27 mouse cellular contexts compared by ENCODE assay signal in the genomic region with DNA sequence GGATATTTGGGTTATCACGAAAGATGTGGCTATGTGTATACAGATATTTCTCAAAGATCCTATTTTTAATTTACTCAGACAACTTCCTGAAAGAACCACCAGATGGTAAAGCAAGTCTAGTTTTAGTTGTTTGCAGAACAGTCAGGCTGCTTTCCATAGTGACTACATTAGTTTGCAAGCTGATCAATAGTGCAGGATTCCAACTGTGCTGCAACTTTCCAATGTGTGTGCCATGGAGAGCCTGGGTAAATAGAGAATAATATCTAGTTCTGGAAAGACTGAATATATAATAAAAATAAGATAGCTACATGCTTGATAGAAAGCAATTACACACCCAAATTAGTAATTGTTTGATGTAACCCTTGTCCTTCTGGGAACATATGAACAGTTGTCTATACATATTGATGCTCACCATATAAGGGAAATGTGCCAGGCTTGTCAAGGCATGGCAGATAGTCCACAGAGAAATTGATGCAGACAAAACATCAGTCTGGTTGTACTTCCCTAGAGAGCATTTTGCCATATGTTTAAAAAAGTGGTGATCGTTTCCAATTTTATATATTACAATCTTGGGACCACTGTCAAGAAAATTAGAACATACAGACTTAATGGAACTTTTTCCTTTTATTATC. TPM values are rescaled to one million over a fixed set of nuclear protein-coding genes. Genes with fewer than 3 reads are reported as not detected.
DNase-seq lines count a peak whose midpoint lies in the region; ATAC-seq and TF ChIP-seq lines count a peak whose summit lies in the region.
"Had no signal": no experiment of that assay in that cellular context is flagged by ENCODE, and none has a peak within 500 bp of the region (broad histone marks: within the 10 kb centered on the region; RNA-seq: fewer than 3 reads in every experiment).

No protein-coding gene starts in this region.

- H3K9ac ChIP-seq in forebrain, embryonic 16.5 days (replicated peaks; ENCODE audit: low read depth, low read length): no peak overlapping the region
- H3K9ac ChIP-seq: heart, embryonic 15.5 days; hindbrain, embryonic 13.5 days; limb, embryonic 12.5 days; liver, embryonic 13.5 days; midbrain, embryonic 13.5 days; stomach, embryonic 15.5 days had no signal

- TF ChIP-seq POLR2A in brain, embryonic 14.5 days (IDR thresholded peaks at IDR 0.05; ENCODE audit: borderline replicate concordance, extremely low read depth, insufficient read depth, insufficient read length, poor library complexity, severe bottlenecking): no peak

- no peaks in the 10 kb centered on the region for H3K9me3 ChIP-seq in forebrain, embryonic 16.5 days (ENCODE audit: control insufficient read depth, low read length)
- H3K9me3 ChIP-seq: heart, embryonic 15.5 days; hindbrain, embryonic 13.5 days; liver, embryonic 13.5 days; midbrain, embryonic 13.5 days; stomach, embryonic 15.5 days had no signal

- 64% methylated on average over 2 of the region's 2 CpGs for WGBS in forebrain, embryonic 16.5 days

- H3K27me3 ChIP-seq in forebrain, embryonic 16.5 days (replicated peaks; ENCODE audit: control insufficient read depth, insufficient read depth, low read length): no peaks in the 10 kb centered on the region
- H3K27me3 ChIP-seq: heart, embryonic 15.5 days; hindbrain, embryonic 13.5 days; limb, embryonic 12.5 days; liver, embryonic 13.5 days; midbrain, embryonic 13.5 days; stomach, embryonic 15.5 days had no signal

- H3K36me3 ChIP-seq in forebrain, embryonic 16.5 days (ENCODE audit: control insufficient read depth, insufficient read depth): no peaks in the 10 kb centered on the region
- H3K36me3 ChIP-seq: heart, embryonic 15.5 days; hindbrain, embryonic 13.5 days; limb, embryonic 12.5 days; liver, embryonic 13.5 days; midbrain, embryonic 13.5 days; stomach, embryonic 15.5 days had no signal

- H3K4me2 ChIP-seq in forebrain, embryonic 16.5 days (ENCODE audit: low read length): no peak overlapping the region
- H3K4me2 ChIP-seq: heart, embryonic 15.5 days; hindbrain, embryonic 13.5 days; limb, embryonic 12.5 days; liver, embryonic 13.5 days; midbrain, embryonic 13.5 days; stomach, embryonic 15.5 days had no signal

- no peak overlapping the region for H3K4me3 ChIP-seq in forebrain, embryonic 16.5 days (replicated peaks; ENCODE audit: low read length)
- H3K4me3 ChIP-seq: heart, embryonic 15.5 days; hindbrain, embryonic 13.5 days; left cerebral cortex, adult 2 months; limb, embryonic 12.5 days; liver, embryonic 13.5 days; midbrain, embryonic 13.5 days; stomach, embryonic 15.5 days had no signal

- TF ChIP-seq CTCF in brain, embryonic 14.5 days (IDR thresholded peaks at IDR 0.05; ENCODE audit: borderline replicate concordance, extremely low read depth, insufficient read depth, insufficient read length): no peak

- peak; percentile 1 to 68 for DNase-seq in layer of hippocampus, adult 18-20 months (ENCODE audit: low spot score in 2 of 2)
- no peak for DNase-seq in layer of hippocampus, postnatal 25 days (ENCODE audit: extremely low spot score in 1 of 2, low spot score in 1 of 2)
- DNase-seq in brain, embryonic 14.5 days (ENCODE audit: low read depth): peak; percentile 68
- peak; percentile 32 for DNase-seq in layer of hippocampus, adult 9-11 months
- no peak for DNase-seq in gastrocnemius, postnatal 4 days (ENCODE audit: low spot score in 2 of 2)
- DNase-seq: adrenal gland, adult 2 months; adrenal gland, postnatal 36 days; B cell, adult 2 months; cerebellum, adult 11 months; cerebellum, adult 9-10 months; cerebellum, postnatal 36 days; kidney, adult 8-10 months; kidney, postnatal 4 days; liver, embryonic 13.5 days; lung, adult 2 months; lung, postnatal 10 days; right cerebral cortex, postnatal 14 days had no signal

- no peaks in the 10 kb centered on the region for H3K4me1 ChIP-seq in forebrain, embryonic 16.5 days (replicated peaks; ENCODE audit: control insufficient read depth, insufficient read depth, low read length)
- H3K4me1 ChIP-seq: heart, embryonic 15.5 days; hindbrain, embryonic 13.5 days; limb, embryonic 12.5 days; liver, embryonic 13.5 days; midbrain, embryonic 13.5 days; stomach, embryonic 15.5 days had no signal

- peak; percentile 78 for ATAC-seq in forebrain, embryonic 16.5 days
- ATAC-seq: intestine, embryonic 16.5 days; midbrain, embryonic 13.5 days had no signal

- H3K27ac ChIP-seq in forebrain, embryonic 16.5 days (ENCODE audit: low read length): no peak overlapping the region
- H3K27ac ChIP-seq: heart, embryonic 15.5 days; hindbrain, embryonic 13.5 days; kidney, postnatal 0 days; left cerebral cortex, adult 2 months; limb, embryonic 12.5 days; liver, embryonic 13.5 days; macrophage; midbrain, embryonic 13.5 days; stomach, embryonic 15.5 days had no signal

RNA-seq across cellular contexts. Expression of gene Lyplal1, which starts 50.7 kb away (rescaled TPM):
- 1 to 10 TPM; 7.9 to 9.2 TPM for total RNA-seq in layer of hippocampus, adult 18-20 months (2021)
- 10 to 100 TPM; 10.6 to 11.6 TPM for total RNA-seq in layer of hippocampus, postnatal 25 days (2021)
- polyA plus RNA-seq in brain, embryonic 14.5 days (2012; rRNA removed): 13.7 and 15.6 TPM in 2 replicates
- 10.3 and 12.2 TPM in 2 replicates for polyA plus RNA-seq in forebrain, embryonic 16.5 days (2015; fragmentation: Nextera tagmentation; extraction: Ambion mirVana)
- total RNA-seq in gastrocnemius, postnatal 4 days (2021): 10 to 100 TPM in 1 of 2 experiments, 1 to 10 TPM in 1; 9.3 to 10.5 TPM

Comparison
In these comparisons a context has a peak if more than half of its experiments do, and no peak if none do; other contexts are left out.
1. DNase-seq: peak in layer of hippocampus, adult 18-20 months (2 of 2), brain, embryonic 14.5 days (single experiment) and layer of hippocampus, adult 9-11 months (single experiment); none in layer of hippocampus, postnatal 25 days (0 of 2) and gastrocnemius, postnatal 4 days (0 of 2).